Mouse (Mus musculus) MEL (cell line): ENCODE measurements around the gene Pcbp2. TPM values are rescaled to one million over a fixed set of nuclear protein-coding genes. Genes with fewer than 3 reads are reported as not detected.

ENCODE experiments used
- DNase-seq: peaks from one replicate; pipeline ENCODE4 v3.0.0; 2011; ENCODE audit warnings: low read depth, low spot score
- H3K27ac ChIP-seq: 2 replicates; pipeline ENCODE4 v1.5.1; 2012; ENCODE audit warnings: low read depth, mild to moderate bottlenecking, control low read depth, low read length, moderate library complexity; ENCODE audit not compliant: control insufficient read depth
- H3K27me3 ChIP-seq, 2 experiments: fragments of 150-350 bp in 1 of 2; sonication (generic) in 1 of 2; 2 replicates each; pipeline ENCODE4 v1.6.1; 2012; ENCODE audit warnings: low read length in 2 of 2, mild to moderate bottlenecking in 2 of 2, improper control_type of control experiment in 1 of 2, moderate library complexity in 1 of 2; ENCODE audit not compliant: insufficient read depth in 2 of 2, control insufficient read depth in 1 of 2
- H3K36me3 ChIP-seq, 2 experiments: 2 replicates each; pipeline ENCODE4 v1.6.1; 2012 to 2014; ENCODE audit warnings: low read length in 2 of 2, improper control_type of control experiment in 1 of 2, inconsistent platforms in 1 of 2, mild to moderate bottlenecking in 1 of 2; ENCODE audit not compliant: insufficient read depth in 2 of 2, control insufficient read depth in 1 of 2
- H3K4me1 ChIP-seq, 2 experiments: fragments of 150-350 bp in 1 of 2; sonication (generic) in 1 of 2; 2 replicates each; pipeline ENCODE4 v1.6.1; 2012; ENCODE audit warnings: low read length in 2 of 2, improper control_type of control experiment in 1 of 2, mild to moderate bottlenecking in 1 of 2; ENCODE audit not compliant: insufficient read depth in 2 of 2, control insufficient read depth in 1 of 2
- H3K4me3 ChIP-seq, 2 experiments: fragments of 150-350 bp in 1 of 2; sonication (generic) in 1 of 2; 2 replicates each; pipeline ENCODE4 v1.5.1; 2012; ENCODE audit warnings: low read depth in 2 of 2, low read length in 2 of 2, mild to moderate bottlenecking in 2 of 2, moderate library complexity in 2 of 2, control low read depth in 1 of 2, improper control_type of control experiment in 1 of 2; ENCODE audit not compliant: control insufficient read depth in 1 of 2, insufficient read depth in 1 of 2
- H3K79me2 ChIP-seq: 2 replicates; pipeline ENCODE4 v1.6.1; 2012; ENCODE audit warnings: mild to moderate bottlenecking, low read length, moderate library complexity; ENCODE audit not compliant: control insufficient read depth, poor library complexity, insufficient read depth
- H3K9ac ChIP-seq: 2 replicates; pipeline ENCODE4 v1.6.1; 2012; ENCODE audit warnings: low read depth, mild to moderate bottlenecking, control low read depth, low read length, moderate library complexity; ENCODE audit not compliant: control insufficient read depth, poor library complexity, severe bottlenecking
- H3K9me3 ChIP-seq: fragments of 150-350 bp; sonication (generic); replicated peaks from 2 replicates; pipeline ENCODE4 v1.6.1; 2012; ENCODE audit warnings: mild to moderate bottlenecking, low read length, improper control_type of control experiment, moderate library complexity; ENCODE audit not compliant: insufficient read depth
- ELF1 ChIP-seq: IDR thresholded peaks from 2 replicates; pipeline ENCODE4 v1.6.1; 2014; ENCODE audit warnings: low read depth, mild to moderate bottlenecking, inconsistent platforms, low read length, improper control_type of control experiment, moderate library complexity
- GATA1 ChIP-seq: IDR thresholded peaks from 2 replicates; pipeline ENCODE4 v1.6.1; 2011; ENCODE audit warnings: low read depth, low read length, improper control_type of control experiment
- HCFC1 ChIP-seq: IDR thresholded peaks from 2 replicates; pipeline ENCODE4 v1.6.1; 2012; ENCODE audit warnings: low read depth, mild to moderate bottlenecking, inconsistent platforms, low read length, improper control_type of control experiment, moderate library complexity
- JUND ChIP-seq: IDR thresholded peaks from 2 replicates; pipeline ENCODE4 v1.6.1; 2011; ENCODE audit warnings: low read depth, mild to moderate bottlenecking, improper control_type of control experiment, low read length
- KAT2A ChIP-seq: conservative IDR thresholded peaks from 2 replicates; pipeline ENCODE4 v1.6.1; 2012; ENCODE audit warnings: low read depth, low read length, improper control_type of control experiment, inconsistent platforms
- MAX ChIP-seq: IDR thresholded peaks from 2 replicates; pipeline ENCODE4 v1.6.1; 2011; ENCODE audit warnings: low read length, improper control_type of control experiment
- MXI1 ChIP-seq: IDR thresholded peaks from 2 replicates; pipeline ENCODE4 v1.6.1; 2011; ENCODE audit warnings: mild to moderate bottlenecking, low read depth, low read length, improper control_type of control experiment
- MYB ChIP-seq: IDR thresholded peaks from 2 replicates; pipeline ENCODE4 v1.6.1; 2011; ENCODE audit warnings: mild to moderate bottlenecking, low read depth, low read length, improper control_type of control experiment
- NELFE ChIP-seq: IDR thresholded peaks from 2 replicates; pipeline ENCODE4 v1.6.1; 2011; ENCODE audit warnings: low read depth, low read length, improper control_type of control experiment
- NRF1 ChIP-seq: IDR thresholded peaks from 2 replicates; pipeline ENCODE4 v1.6.1; 2014; ENCODE audit warnings: low read depth, mild to moderate bottlenecking, inconsistent platforms, low read length, improper control_type of control experiment, moderate library complexity; ENCODE audit not compliant: poor library complexity, insufficient read depth, severe bottlenecking
- POLR2AphosphoS5 ChIP-seq: IDR thresholded peaks from 2 replicates; pipeline ENCODE4 v1.6.1; 2012; ENCODE audit warnings: low read depth, borderline replicate concordance, mild to moderate bottlenecking, inconsistent platforms, low read length, moderate library complexity, mixed read lengths
- RAD21 ChIP-seq: IDR thresholded peaks from 2 replicates; pipeline ENCODE4 v1.6.1; 2011; ENCODE audit warnings: mild to moderate bottlenecking, low read depth, low read length, improper control_type of control experiment
- SIN3A ChIP-seq: IDR thresholded peaks from 2 replicates; pipeline ENCODE4 v1.6.1; 2012; ENCODE audit warnings: low read length, improper control_type of control experiment, inconsistent platforms
- TAL1 ChIP-seq: IDR thresholded peaks from 2 replicates; pipeline ENCODE4 v1.6.1; 2012; ENCODE audit warnings: mild to moderate bottlenecking, inconsistent platforms, low read length, moderate library complexity, mixed read lengths
- ZC3H11A ChIP-seq: IDR thresholded peaks from 2 replicates; pipeline ENCODE4 v1.6.1; 2012; ENCODE audit warnings: low read depth, mild to moderate bottlenecking, inconsistent platforms, low read length, improper control_type of control experiment
- polyA plus RNA-seq, 2 experiments: library from polyadenylated mRNA; stranded (reverse) in 1 of 2; unstranded in 1 of 2; fragments of >175 nt in 1 of 2; fragments of >200 nt in 1 of 2; gene quantifications; 2 replicates each; pipeline versions ENCODE4 v1.2.1 to v1.2.4; 2012; ENCODE audit warnings: low replicate concordance in 2 of 2, low read depth in 1 of 2; ENCODE audit not compliant: insufficient read length in 2 of 2, insufficient read depth in 1 of 2, missing spikeins in 1 of 2
- total RNA-seq: library from RNA; depleted of rRNA; stranded (reverse); fragments of 300-350 nt; gene quantifications from 2 replicates; pipeline ENCODE4 v1.2.3, GENCODE M21; 2012

The Pcbp2 gene
- total and polyA plus RNA-seq, 3 experiments = 359 to 2,091 (median 977) TPM

GRCm38 (mm10) chr15:102511285-102511833 lies 41.0 kb downstream of the Pcbp2 start:
- Histone ChIP-seq H3K9me3 (no peaks in the 10 kb centered on the region), H3K79me2 (no peaks in the 10 kb centered on the region), H3K9ac (no peak overlapping the region), H3K4me1 (peaks cover 0 to 20% of the 10 kb centered on the region in 2 experiments; a peak in 2 of 4 replicates), H3K4me3 (no peak overlapping the region), H3K36me3 (peaks cover 0 to 3% of the 10 kb centered on the region in 2 experiments; a peak in 2 of 4 replicates), H3K27ac (no peak overlapping the region), H3K27me3 (no peaks in the 10 kb centered on the region)
- DNase-seq = no peak
- TF ChIP-seq MAX (no peak), MYB (no peak), NELFE (peak; percentile 21; the same call in 1 of the 2 replicates)

- peaks cover 0 to 22% of the 10 kb centered on the region in 2 experiments; a peak in 2 of 4 replicates for H3K4me1 ChIP-seq
- no peak for DNase-seq
- H3K79me2 ChIP-seq = no peaks in the 10 kb centered on the region
- H3K9me3 ChIP-seq = no peaks in the 10 kb centered on the region
- peaks cover 0 to 3% of the 10 kb centered on the region in 2 experiments; a peak in 2 of 4 replicates for H3K36me3 ChIP-seq
- H3K9ac ChIP-seq = no peak overlapping the region
- no peak overlapping the region for H3K4me3 ChIP-seq
- TF ChIP-seq GATA1 (no peak), KAT2A (no peak), JUND (no peak)
- no peaks in the 10 kb centered on the region for H3K27me3 ChIP-seq
- no peak overlapping the region for H3K27ac ChIP-seq
Observed at GRCm38 (mm10) chr15:102512010-102512409, 41.7 kb downstream of the Pcbp2 start.

- Histone ChIP-seq H3K4me1 (peaks cover 0 to 22% of the 10 kb centered on the region in 2 experiments; a peak in 2 of 4 replicates), H3K4me3 (no peak overlapping the region), H3K9me3 (no peaks in the 10 kb centered on the region), H3K27me3 (no peaks in the 10 kb centered on the region), H3K27ac (no peak overlapping the region), H3K36me3 (peaks cover 0 to 3% of the 10 kb centered on the region in 2 experiments; a peak in 2 of 4 replicates), H3K9ac (no peak overlapping the region)
- DNase-seq = no peak
- no peak for TF ChIP-seq JUND
- no peak for TF ChIP-seq TAL1
- TF ChIP-seq HCFC1 = no peak
- TF ChIP-seq, all 39 proteins: peak for 0
- H3K79me2 ChIP-seq = no peaks in the 10 kb centered on the region
Observed at GRCm38 (mm10) chr15:102512471-102512870, 42.1 kb downstream of the Pcbp2 start.

- Histone ChIP-seq H3K27ac (no peak overlapping the region), H3K9me3 (no peaks in the 10 kb centered on the region), H3K4me1 (peaks cover 0 to 22% of the 10 kb centered on the region in 2 experiments; a peak in 2 of 4 replicates), H3K4me3 (no peak overlapping the region)
- no peak for DNase-seq
- TF ChIP-seq NRF1 (no peak), ZC3H11A (no peak), ELF1 (no peak), GATA1 (no peak), MXI1 (no peak), SIN3A (no peak), JUND (no peak), POLR2AphosphoS5 (no peak), RAD21 (no peak)
- TF ChIP-seq, all 39 proteins: peak for 0
- Histone ChIP-seq H3K36me3 (peaks cover 0 to 3% of the 10 kb centered on the region in 2 experiments; a peak in 2 of 4 replicates), H3K27me3 (no peaks in the 10 kb centered on the region), H3K9ac (no peak overlapping the region), H3K79me2 (no peaks in the 10 kb centered on the region)
Observed at GRCm38 (mm10) chr15:102513004-102513403, 42.7 kb downstream of the Pcbp2 start.
